Mouse (Mus musculus) liver, adult (tissue): ENCODE data around the gene Gabbr2.

Experiments used
- GATA4 ChIP-seq: IDR thresholded peaks from 2 replicates; pipeline ENCODE4 v1.6.1; 2014; ENCODE audit warnings: mild to moderate bottlenecking, low read length; ENCODE audit not compliant: insufficient replicate concordance

Gabbr2 gene

DNA sequence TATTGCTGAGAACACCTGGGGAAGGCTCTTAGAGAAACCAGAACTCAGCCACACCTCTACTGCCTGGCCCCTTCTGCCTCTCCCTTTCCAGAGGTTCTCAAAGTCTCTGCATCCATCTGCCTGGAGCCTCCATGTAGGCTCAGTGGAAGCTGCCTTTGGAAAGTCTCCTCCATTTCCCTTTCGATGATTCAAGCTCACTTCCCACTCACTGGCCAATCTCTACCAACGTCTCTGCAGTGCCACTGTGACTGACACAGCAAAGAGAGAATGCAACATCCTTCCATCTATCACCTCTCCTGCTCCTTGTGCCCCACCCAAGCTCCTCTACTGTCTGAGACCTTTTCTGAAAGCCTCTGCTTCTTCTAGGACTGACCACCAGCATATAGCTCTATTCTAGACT, 6.3 kb upstream of the Gabbr2 start:
- no peak for TF ChIP-seq GATA4

DNA sequence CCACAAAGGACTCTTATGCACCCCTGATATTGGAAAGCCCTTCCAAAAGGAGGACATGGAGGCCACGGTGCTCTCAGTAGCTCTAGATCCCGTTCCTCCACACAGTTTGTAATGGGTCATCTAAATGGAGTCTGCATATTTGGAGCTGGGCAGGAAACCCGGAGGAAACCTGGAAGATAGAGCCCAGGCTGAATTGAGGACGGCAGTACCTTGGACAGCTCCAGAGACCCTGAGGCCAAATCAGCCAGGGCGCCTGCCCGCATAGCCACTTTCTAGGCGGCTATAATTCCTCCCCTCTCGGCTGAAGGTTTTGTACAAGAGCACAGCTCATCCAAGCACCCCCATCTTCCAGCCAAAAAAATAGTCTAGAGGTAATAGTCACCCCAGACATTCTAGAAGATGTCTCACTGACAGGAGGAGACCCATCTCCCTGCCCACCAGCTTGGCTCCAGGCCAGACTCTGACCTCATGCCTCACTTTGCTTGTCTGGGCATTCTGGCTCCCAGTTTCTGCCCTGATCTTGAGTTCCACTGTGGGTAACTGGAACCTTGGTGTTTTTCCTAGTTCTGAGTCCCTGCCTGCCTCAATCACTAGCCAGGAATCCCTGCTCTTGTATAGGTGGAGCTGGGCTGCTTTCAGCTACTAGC, 1.3 kb upstream of the Gabbr2 start:
- no peak for TF ChIP-seq GATA4

DNA sequence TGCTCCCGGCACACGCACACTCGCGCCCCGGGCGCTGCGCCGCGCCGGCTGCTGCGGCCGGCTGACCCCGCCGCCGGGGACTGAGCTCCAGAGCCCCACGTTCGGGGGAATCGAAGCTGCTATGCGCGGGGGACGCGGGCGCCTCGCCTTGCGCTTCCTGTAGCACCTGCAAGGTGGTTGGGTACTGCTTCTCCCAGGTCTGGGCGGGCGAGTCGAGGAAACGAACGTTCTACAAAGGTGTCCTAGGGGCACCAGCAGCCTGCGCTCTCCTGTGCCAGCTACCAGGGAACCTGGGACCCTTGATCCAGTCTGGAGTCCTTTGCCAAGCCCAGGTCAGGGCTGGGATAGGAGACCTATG, 265 bp upstream of the Gabbr2 start:
- no peak for TF ChIP-seq GATA4

- no peak for TF ChIP-seq GATA4
Measured at GRCm38 (mm10) chr4:46990281-46991015, 1.2 kb downstream of the Gabbr2 start.

GRCm38 (mm10) chr4:46989842-46990241, 1.8 kb downstream of the Gabbr2 start:
- TF ChIP-seq GATA4 = peak; percentile 51; the same call in 1 of the 2 replicates

GRCm38 (mm10) chr4:46988824-46989223, 2.8 kb downstream of the Gabbr2 start:
- TF ChIP-seq GATA4 = no peak

DNA sequence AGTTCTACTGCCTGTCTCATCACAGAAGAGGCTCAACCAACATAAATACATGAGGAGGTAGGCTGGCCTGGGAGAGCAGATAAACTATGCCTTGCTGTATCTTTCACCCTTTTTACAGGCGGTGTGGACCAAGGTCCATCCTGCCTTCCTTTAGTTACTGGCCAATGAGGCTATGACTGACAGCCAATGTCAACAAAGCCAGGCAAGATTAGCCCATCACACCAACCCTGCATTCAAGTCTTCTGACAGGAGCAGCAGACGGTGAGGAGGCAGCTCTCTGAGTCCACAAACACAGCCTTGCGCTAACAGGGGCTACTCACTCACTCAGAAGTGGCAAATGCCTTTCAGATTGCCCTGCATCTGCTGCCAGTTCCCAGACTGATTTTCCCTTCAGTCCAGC, 3.4 kb downstream of the Gabbr2 start:
- TF ChIP-seq GATA4 = peak; percentile 31; the same call in 1 of the 2 replicates

DNA sequence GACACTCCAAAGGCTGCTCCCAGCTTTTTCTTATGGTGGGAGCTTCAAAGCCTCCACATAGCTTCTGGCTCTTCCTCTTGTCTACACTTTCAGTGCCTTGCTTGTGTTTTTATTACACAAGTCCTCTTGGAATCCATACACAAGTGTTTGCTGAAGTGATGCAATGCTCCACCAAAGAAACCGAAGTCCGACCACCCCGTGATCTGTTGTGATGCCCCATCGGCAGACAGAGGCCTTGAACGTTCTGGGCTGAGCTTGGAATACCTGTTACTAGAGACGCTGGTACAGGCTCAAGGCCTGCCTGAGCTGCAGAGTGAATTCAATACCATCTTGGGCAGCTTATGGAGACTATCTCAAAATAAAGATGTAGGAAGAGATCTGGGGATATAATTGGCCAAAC, 3.9 kb downstream of the Gabbr2 start:
- no peak for TF ChIP-seq GATA4

DNA sequence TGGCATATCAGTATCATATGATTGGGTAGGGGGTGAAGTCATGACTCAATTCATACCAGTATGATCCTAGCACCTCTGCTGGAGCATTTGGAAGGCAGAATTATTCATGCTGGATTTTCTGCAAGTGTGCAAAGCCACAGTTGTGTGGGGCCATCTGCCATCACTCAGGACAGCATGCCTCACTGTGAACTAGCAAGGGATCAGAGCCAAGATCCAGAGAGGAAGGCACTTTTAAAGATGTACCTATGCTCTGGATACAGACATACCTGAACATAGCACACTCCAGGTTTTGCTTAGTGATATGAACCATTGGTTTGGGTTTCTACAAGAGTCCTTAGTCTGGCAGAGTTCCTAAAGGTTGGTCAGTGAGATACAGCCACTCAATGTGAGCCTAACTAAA, 5.6 kb downstream of the Gabbr2 start:
- TF ChIP-seq GATA4 = no peak

DNA sequence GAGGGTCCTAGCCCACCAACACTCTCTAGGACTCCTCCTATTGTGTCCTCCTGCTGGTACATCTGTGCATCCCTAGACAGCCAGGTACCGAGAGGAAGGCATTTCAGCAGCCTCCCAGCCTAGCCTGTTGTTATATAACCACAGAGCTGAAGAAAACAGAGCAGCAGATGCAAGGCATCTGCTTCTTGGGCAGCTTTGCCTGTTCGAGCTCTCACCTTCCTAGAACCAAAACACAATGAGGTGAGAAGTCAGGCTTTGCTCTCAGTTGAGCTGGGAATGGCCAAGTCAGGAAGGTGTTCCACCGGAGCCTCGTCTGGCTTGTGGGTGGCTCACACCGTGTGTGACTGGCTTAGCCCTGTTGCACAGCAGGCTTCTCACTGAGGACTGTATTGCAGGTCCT, 8.8 kb downstream of the Gabbr2 start:
- no peak for TF ChIP-seq GATA4

DNA sequence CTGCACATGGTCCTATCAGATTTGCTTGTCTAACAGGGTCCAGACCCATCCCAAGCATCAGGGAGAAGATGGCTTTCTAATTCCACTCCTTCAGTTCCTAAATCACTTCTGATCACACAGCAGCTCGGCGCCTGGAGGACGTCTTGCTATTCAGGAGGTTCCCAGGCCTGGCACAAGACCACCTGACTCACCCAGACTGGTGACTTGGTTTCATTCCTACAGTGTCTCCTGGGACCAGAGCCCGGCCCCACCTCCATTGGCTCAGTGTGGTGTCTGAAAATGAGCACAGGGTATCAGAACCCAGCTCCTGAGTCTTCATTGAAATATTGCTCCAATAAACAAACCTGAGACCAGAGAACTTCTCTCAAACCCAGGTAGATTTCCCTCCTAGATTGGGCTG, 9.6 kb downstream of the Gabbr2 start:
- no peak for TF ChIP-seq GATA4

DNA sequence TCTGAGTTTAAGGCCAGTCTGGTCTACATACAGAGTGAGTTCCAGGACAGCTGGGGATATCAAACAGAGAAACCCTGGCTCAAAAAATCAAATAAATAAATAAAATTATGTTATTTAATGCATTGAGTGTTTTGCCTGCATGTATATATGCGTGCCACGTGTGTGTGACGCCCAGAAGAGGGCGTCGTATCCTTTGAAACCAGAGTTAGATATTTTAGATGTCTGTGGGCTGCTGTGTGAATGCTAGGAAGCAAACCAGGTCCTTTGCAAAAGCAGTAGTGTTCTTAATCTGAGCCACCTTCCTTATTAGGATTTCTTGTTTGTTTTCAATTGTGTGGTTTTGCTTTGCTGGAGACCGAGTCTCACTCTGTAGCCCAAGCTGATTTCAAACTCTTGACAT, 13.3 kb downstream of the Gabbr2 start:
- no peak for TF ChIP-seq GATA4

- no peak for TF ChIP-seq GATA4
Measured at GRCm38 (mm10) chr4:46977161-46977560, 14.5 kb downstream of the Gabbr2 start.

- TF ChIP-seq GATA4 = no peak
Measured at GRCm38 (mm10) chr4:46976671-46977071, 15.0 kb downstream of the Gabbr2 start.

GRCm38 (mm10) chr4:46973322-46973721, 18.4 kb downstream of the Gabbr2 start:
- TF ChIP-seq GATA4 = no peak

GRCm38 (mm10) chr4:46967981-46968380, 23.7 kb downstream of the Gabbr2 start:
- no peak for TF ChIP-seq GATA4

GRCm38 (mm10) chr4:46966551-46966950, 25.1 kb downstream of the Gabbr2 start:
- TF ChIP-seq GATA4 = no peak
